Mouse (Mus musculus): Measurements from ENCODE around the gene Ric8b. TPM values are rescaled to one million over a fixed set of nuclear protein-coding genes. Genes with fewer than 3 reads are reported as not detected.
A peak's percentile ranks its signal among the peaks of the same experiment; 100 is the strongest.

Ric8b gene
- total RNA-seq (2018; cell fraction: chromatin; rRNA removed): 10 to 100 TPM; 15.0 to 65.1 (median 41.0) TPM
- total RNA-seq (2018; cell fraction: cytosol; rRNA removed): 1 to 10 TPM; 2.8 to 9.1 (median 6.6) TPM
- 10 to 100 TPM; 10.2 to 48.9 (median 25.5) TPM for total RNA-seq (2018; cell fraction: nucleus; rRNA removed)
- polyA plus RNA-seq (2018): 6.9 to 8.5 TPM (median 7.7 TPM) in 3 replicates

GRCm38 (mm10) chr10:84916810-84917730, at the start of gene Ric8b:
Gene Ric8b, plus strand, starts transcription at chr10:84917616.
- Histone ChIP-seq H3K79me2 (ENCODE audit: inconsistent target) (peaks cover 45% of the 10 kb centered on the region), H3K36me3 (ENCODE audit: inconsistent target) (no peaks in the 10 kb centered on the region), H3K4me3 (ENCODE audit: inconsistent target) (peak within 1 kb of the TSS; percentile 84), H3K27ac (peak within 1 kb of the TSS; percentile 88)
- WGBS (ENCODE audit: missing documents): under 1% methylated on average over 45 of the region's 51 CpGs

- Histone ChIP-seq H3K36me3 (ENCODE audit: inconsistent target) (no peaks in the 10 kb centered on the region), H3K79me2 (ENCODE audit: inconsistent target) (no peaks in the 10 kb centered on the region), H3K27ac (no peak overlapping the region), H3K4me3 (ENCODE audit: inconsistent target) (no peak overlapping the region)
- WGBS (ENCODE audit: missing documents): 95% methylated on average over 12 of the region's 12 CpGs
Observed at GRCm38 (mm10) chr10:84871285-84871684, 46.1 kb upstream of the Ric8b start.

GRCm38 (mm10) chr10:84871921-84872320, 45.5 kb upstream of the Ric8b start:
- no peaks in the 10 kb centered on the region for H3K79me2 ChIP-seq (ENCODE audit: inconsistent target)
- no peak overlapping the region for H3K4me3 ChIP-seq (ENCODE audit: inconsistent target)
- no peak overlapping the region for H3K27ac ChIP-seq
- 90% methylated on average over 4 of the region's 4 CpGs for WGBS (ENCODE audit: missing documents)
- H3K36me3 ChIP-seq (ENCODE audit: inconsistent target): no peaks in the 10 kb centered on the region

- Histone ChIP-seq H3K4me3 (ENCODE audit: inconsistent target) (no peak overlapping the region), H3K79me2 (ENCODE audit: inconsistent target) (no peaks in the 10 kb centered on the region), H3K36me3 (ENCODE audit: inconsistent target) (no peaks in the 10 kb centered on the region), H3K27ac (no peak overlapping the region)
- WGBS (ENCODE audit: missing documents): 67% methylated on average over 9 of the region's 9 CpGs
Observed at GRCm38 (mm10) chr10:84879823-84880571, 37.4 kb upstream of the Ric8b start.

GRCm38 (mm10) chr10:84882528-84882927, 34.9 kb upstream of the Ric8b start:
- no peaks in the 10 kb centered on the region for H3K79me2 ChIP-seq (ENCODE audit: inconsistent target)
- no peaks in the 10 kb centered on the region for H3K36me3 ChIP-seq (ENCODE audit: inconsistent target)
- 57% methylated on average over 2 of the region's 2 CpGs for WGBS (ENCODE audit: missing documents)
- H3K27ac ChIP-seq: no peak overlapping the region
- H3K4me3 ChIP-seq (ENCODE audit: inconsistent target): no peak overlapping the region

GRCm38 (mm10) chr10:84885341-84885884, 32.0 kb upstream of the Ric8b start:
- Histone ChIP-seq H3K36me3 (ENCODE audit: inconsistent target) (no peaks in the 10 kb centered on the region), H3K79me2 (ENCODE audit: inconsistent target) (no peaks in the 10 kb centered on the region), H3K27ac (no peak overlapping the region), H3K4me3 (ENCODE audit: inconsistent target) (no peak overlapping the region)
- 88% methylated on average over 5 of the region's 5 CpGs for WGBS (ENCODE audit: missing documents)

- no peaks in the 10 kb centered on the region for H3K79me2 ChIP-seq (ENCODE audit: inconsistent target)
- no peak overlapping the region for H3K4me3 ChIP-seq (ENCODE audit: inconsistent target)
- no peak overlapping the region for H3K27ac ChIP-seq
- no peaks in the 10 kb centered on the region for H3K36me3 ChIP-seq (ENCODE audit: inconsistent target)
- whole genome bisulfite sequencing (ENCODE audit: missing documents): 41% methylated on average over 6 of the region's 6 CpGs
Observed at GRCm38 (mm10) chr10:84886221-84886627, 31.2 kb upstream of the Ric8b start.

GRCm38 (mm10) chr10:84886785-84887184, 30.6 kb upstream of the Ric8b start:
- Histone ChIP-seq H3K36me3 (ENCODE audit: inconsistent target) (no peaks in the 10 kb centered on the region), H3K27ac (no peak overlapping the region), H3K79me2 (ENCODE audit: inconsistent target) (no peaks in the 10 kb centered on the region), H3K4me3 (ENCODE audit: inconsistent target) (no peak overlapping the region)
- WGBS (ENCODE audit: missing documents): 87% methylated on average over 8 of the region's 8 CpGs

GRCm38 (mm10) chr10:84889096-84889846, 28.1 kb upstream of the Ric8b start:
- H3K36me3 ChIP-seq (ENCODE audit: inconsistent target): no peaks in the 10 kb centered on the region
- WGBS (ENCODE audit: missing documents): 89% methylated on average over 4 of the region's 4 CpGs
- no peak overlapping the region for H3K4me3 ChIP-seq (ENCODE audit: inconsistent target)
- H3K79me2 ChIP-seq (ENCODE audit: inconsistent target): no peaks in the 10 kb centered on the region
- H3K27ac ChIP-seq: no peak overlapping the region

GRCm38 (mm10) chr10:84895810-84896358, 21.5 kb upstream of the Ric8b start:
- H3K36me3 ChIP-seq (ENCODE audit: inconsistent target): no peaks in the 10 kb centered on the region
- H3K27ac ChIP-seq: no peak overlapping the region
- no peaks in the 10 kb centered on the region for H3K79me2 ChIP-seq (ENCODE audit: inconsistent target)
- WGBS (ENCODE audit: missing documents): 93% methylated on average over 10 of the region's 10 CpGs
- no peak overlapping the region for H3K4me3 ChIP-seq (ENCODE audit: inconsistent target)

GRCm38 (mm10) chr10:84896941-84897930, 20.2 kb upstream of the Ric8b start:
- H3K4me3 ChIP-seq (ENCODE audit: inconsistent target): no peak overlapping the region
- 51% methylated on average over 9 of the region's 9 CpGs for WGBS (ENCODE audit: missing documents)
- no peak overlapping the region for H3K27ac ChIP-seq
- H3K79me2 ChIP-seq (ENCODE audit: inconsistent target): no peaks in the 10 kb centered on the region
- H3K36me3 ChIP-seq (ENCODE audit: inconsistent target): no peaks in the 10 kb centered on the region

- no peaks in the 10 kb centered on the region for H3K79me2 ChIP-seq (ENCODE audit: inconsistent target)
- H3K27ac ChIP-seq: no peak overlapping the region
- WGBS (ENCODE audit: missing documents): 79% methylated on average over 3 of the region's 3 CpGs
- H3K36me3 ChIP-seq (ENCODE audit: inconsistent target): no peaks in the 10 kb centered on the region
- no peak overlapping the region for H3K4me3 ChIP-seq (ENCODE audit: inconsistent target)
Observed at GRCm38 (mm10) chr10:84898144-84898979, 19.1 kb upstream of the Ric8b start.

Measured in macrophage (primary cell).